Mouse (Mus musculus) hindbrain, postnatal 0 days (tissue): ENCODE data around the gene Rasd2. TPM values are rescaled to one million over a fixed set of nuclear protein-coding genes. Genes with fewer than 3 reads are reported as not detected.

Experiments used
- ATAC-seq: fragments of 200-750 bp; cut with Nextera tagmentation; 2 replicates; pipeline ENCODE4 v1.8.0; 2017; ENCODE audit warnings: mild to moderate bottlenecking, moderate TSS enrichment, moderate library complexity
- DNase-seq: peaks from one replicate; pipeline ENCODE4 v3.0.0-alpha.2; 2015; ENCODE audit warnings: low spot score
- H3K27ac ChIP-seq: fragments of 300-500 bp; sonication (generic); 2 replicates; pipeline ENCODE4 v1.5.1; 2014; ENCODE audit warnings: mild to moderate bottlenecking
- H3K27me3 ChIP-seq: fragments of 300-500 bp; sonication (generic); 2 replicates; pipeline ENCODE4 v1.6.1; 2014; ENCODE audit warnings: low read length, mixed read lengths; ENCODE audit not compliant: insufficient read depth
- H3K36me3 ChIP-seq: fragments of 300-500 bp; sonication (generic); 2 replicates; pipeline ENCODE4 v1.6.1; 2014; ENCODE audit warnings: low read length, mixed read lengths; ENCODE audit not compliant: insufficient read depth
- H3K4me1 ChIP-seq: fragments of 300-500 bp; sonication (generic); 2 replicates; pipeline ENCODE4 v1.6.1; 2014; ENCODE audit warnings: antibody characterized with exemption, low read length, mixed read lengths; ENCODE audit not compliant: insufficient read depth
- H3K4me2 ChIP-seq: fragments of 300-500 bp; sonication (generic); 2 replicates; pipeline ENCODE4 v1.6.1; 2014; ENCODE audit warnings: low read depth, mild to moderate bottlenecking, low read length, moderate library complexity, mixed read lengths
- H3K4me3 ChIP-seq: fragments of 300-500 bp; sonication (generic); 2 replicates; pipeline ENCODE4 v1.5.1; 2014; ENCODE audit warnings: low read length
- H3K9ac ChIP-seq: fragments of 300-500 bp; sonication (generic); replicated peaks from 2 replicates; pipeline ENCODE4 v1.6.1; 2014; ENCODE audit warnings: mild to moderate bottlenecking, low read length, moderate library complexity, mixed read lengths
- H3K9me3 ChIP-seq: fragments of 300-500 bp; sonication (generic); 2 replicates; pipeline ENCODE4 v1.6.1; 2016; ENCODE audit warnings: low read length, mixed read lengths
- CTCF ChIP-seq: IDR thresholded peaks from 2 replicates; pipeline ENCODE4 v1.5.1; 2016; ENCODE audit warnings: antibody characterized with exemption, control low read depth, low read depth
- WGBS: fragments of 180-500 bp; shearing (Covaris S2); extraction: QIAGEN DNeasy Blood & Tissue Kit; methylation state at CpG from one replicate; pipeline ENCODE4 v1.1.7; 2014; 5-methylcytosine and 5-hydroxymethylcytosine counted together
- polyA plus RNA-seq: library from polyadenylated mRNA; unstranded; fragments of >200 nt; fragmentation: Nextera tagmentation; extraction: Ambion mirVana; gene quantifications from 2 replicates; pipeline ENCODE4 v1.2.1, GENCODE M21; 2015
- total RNA-seq: library from RNA; depleted of rRNA; stranded (reverse); fragments of >200 nt; gene quantifications from 2 replicates; pipeline ENCODE4 v1.2.3, GENCODE M21; 2014; rRNA removed

The Rasd2 gene
- total RNA-seq (7.2 and 9.5 TPM in 2 replicates), polyA plus RNA-seq (3.6 TPM in 2 replicates)

DNA sequence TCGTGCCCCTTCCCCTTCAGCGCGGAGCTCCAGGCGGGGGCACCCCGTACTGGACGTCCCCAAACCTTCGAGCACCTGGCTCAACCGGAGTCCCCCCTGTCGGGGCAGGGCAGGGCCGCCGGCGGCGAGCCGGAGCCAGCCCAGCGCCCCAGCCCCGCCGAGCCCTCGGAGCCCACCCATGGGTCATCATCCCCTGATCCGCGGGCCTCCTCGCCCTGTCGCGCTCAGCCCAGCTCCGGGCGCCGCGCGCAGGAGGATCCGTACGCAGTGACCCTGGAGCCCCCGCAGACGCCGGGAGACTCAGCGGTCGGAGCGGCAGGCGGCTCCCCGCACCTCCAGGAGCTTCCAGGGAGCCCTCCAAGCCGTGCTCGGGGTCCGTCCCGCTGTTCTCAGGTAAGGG lies at the start of gene Rasd2:
Rasd2 (plus strand) TSS at position 259 of the 400 bp plus-strand sequence.
- ATAC-seq (no peak), DNase-seq (no peak)
- peak within 1 kb of the TSS; percentile 90 for H3K4me2 ChIP-seq
- peaks cover 13% of the 10 kb centered on the region for H3K4me1 ChIP-seq
- WGBS = under 1% methylated on average over 42 of the region's 42 CpGs
- H3K9ac ChIP-seq = peak within 1 kb of the TSS; percentile 43
- TF ChIP-seq CTCF = no peak
- H3K36me3 ChIP-seq = no peaks in the 10 kb centered on the region
- peaks cover 23% of the 10 kb centered on the region; the same call in 1 of the 2 replicates for H3K27me3 ChIP-seq
- H3K4me3 ChIP-seq = peak within 1 kb of the TSS; percentile 56
- H3K9me3 ChIP-seq = no peaks in the 10 kb centered on the region
- H3K27ac ChIP-seq = no peak within 1 kb of the TSS

DNA sequence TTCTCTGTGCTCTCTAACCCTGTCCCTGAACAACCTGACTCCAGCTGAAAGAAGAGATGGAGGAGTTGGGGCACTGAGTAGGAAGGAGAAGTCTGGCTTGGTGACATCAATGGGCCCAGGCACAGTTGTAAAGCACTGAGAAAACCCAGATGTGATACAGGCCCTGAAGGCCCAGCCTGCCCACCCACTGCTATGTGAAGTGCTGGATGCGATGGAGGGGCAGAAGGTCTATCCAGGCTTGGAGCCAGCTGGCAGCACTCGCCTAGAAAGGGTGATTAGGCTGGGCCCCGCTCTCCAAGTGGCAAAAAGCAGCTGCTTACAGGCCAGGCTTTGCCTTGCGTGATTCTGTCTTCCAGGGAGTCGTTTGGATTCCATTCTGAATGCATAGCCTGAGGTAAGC lies 44.4 kb upstream of the Rasd2 start:
- H3K4me1 ChIP-seq = no peaks in the 10 kb centered on the region
- H3K9me3 ChIP-seq = no peaks in the 10 kb centered on the region
- H3K27ac ChIP-seq = no peak overlapping the region
- DNase-seq = peak; percentile 68
- H3K4me2 ChIP-seq = no peak overlapping the region
- ATAC-seq = peak; percentile 62
- no peaks in the 10 kb centered on the region for H3K27me3 ChIP-seq
- H3K36me3 ChIP-seq = no peaks in the 10 kb centered on the region
- H3K4me3 ChIP-seq = no peak overlapping the region
- H3K9ac ChIP-seq = no peak overlapping the region
- WGBS = 40% methylated on average over 5 of the region's 5 CpGs
- TF ChIP-seq CTCF = no peak

DNA sequence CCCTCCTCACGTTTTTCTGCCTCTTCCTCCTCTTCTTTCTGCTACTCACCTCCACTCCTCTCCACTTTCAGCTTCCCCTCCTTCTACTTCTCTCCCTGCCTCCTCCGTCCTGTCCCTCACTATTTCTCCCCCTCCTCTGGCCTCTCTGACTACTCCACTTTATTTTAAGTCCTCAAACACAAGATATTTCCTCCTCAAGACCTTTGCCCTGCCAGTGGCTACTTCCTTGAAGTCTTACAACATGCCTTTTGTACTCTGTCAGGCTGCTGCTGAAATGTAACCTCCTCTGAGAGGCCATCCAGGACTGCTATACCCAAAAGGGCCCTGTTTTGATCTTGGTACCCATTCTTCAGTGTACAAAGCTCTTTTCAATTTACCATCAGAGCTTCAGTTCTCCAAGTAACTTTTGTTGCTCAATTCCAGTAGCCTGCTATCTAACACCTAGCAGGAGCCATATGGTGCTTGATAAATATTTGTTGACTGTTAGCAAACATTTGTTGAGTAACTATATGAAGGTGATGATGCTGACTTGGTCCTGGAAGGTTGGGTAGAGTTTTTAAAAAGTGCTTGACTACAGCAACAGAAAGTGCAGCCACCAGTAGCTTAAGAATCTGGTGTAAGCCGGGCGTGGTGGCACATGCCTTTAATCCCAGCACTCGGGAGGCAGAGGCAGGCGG lies 41.6 kb upstream of the Rasd2 start:
- H3K36me3 ChIP-seq = no peaks in the 10 kb centered on the region
- H3K4me2 ChIP-seq = no peak overlapping the region
- H3K4me3 ChIP-seq = no peak overlapping the region
- no peak overlapping the region for H3K9ac ChIP-seq
- no peak for ATAC-seq
- no peaks in the 10 kb centered on the region for H3K9me3 ChIP-seq
- no peaks in the 10 kb centered on the region for H3K4me1 ChIP-seq
- no peaks in the 10 kb centered on the region for H3K27me3 ChIP-seq
- no peak for TF ChIP-seq CTCF
- 78% methylated on average over 6 of the region's 6 CpGs for WGBS
- H3K27ac ChIP-seq = no peak overlapping the region
- DNase-seq = no peak

DNA sequence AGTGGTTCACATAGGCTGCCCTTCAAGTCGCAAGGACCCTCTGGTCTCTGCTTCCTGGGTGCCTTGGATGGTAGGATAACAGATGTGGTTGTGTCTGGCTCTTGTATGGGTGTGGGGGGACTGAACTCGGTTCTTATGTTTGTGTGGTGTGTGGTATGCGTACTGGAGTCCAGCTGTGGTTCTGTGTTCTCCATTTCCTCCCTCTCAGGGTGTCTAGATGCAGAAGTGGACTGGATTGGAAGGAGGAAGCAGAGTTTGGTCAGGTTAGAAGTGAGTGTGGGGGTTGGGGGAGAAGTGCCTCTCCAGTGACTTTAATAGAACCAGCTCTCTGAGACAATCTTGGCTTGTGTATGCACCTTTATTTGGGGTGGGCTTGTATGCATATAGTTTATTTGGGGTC lies 20.7 kb upstream of the Rasd2 start:
- no peaks in the 10 kb centered on the region for H3K36me3 ChIP-seq
- H3K9me3 ChIP-seq = no peaks in the 10 kb centered on the region
- WGBS = 80% methylated on average over 3 of the region's 3 CpGs
- no peaks in the 10 kb centered on the region for H3K4me1 ChIP-seq
- ATAC-seq (no peak), DNase-seq (no peak)
- H3K27ac ChIP-seq = no peak overlapping the region
- no peak overlapping the region for H3K9ac ChIP-seq
- no peaks in the 10 kb centered on the region for H3K27me3 ChIP-seq
- no peak overlapping the region for H3K4me3 ChIP-seq
- no peak for TF ChIP-seq CTCF
- no peak overlapping the region for H3K4me2 ChIP-seq

DNA sequence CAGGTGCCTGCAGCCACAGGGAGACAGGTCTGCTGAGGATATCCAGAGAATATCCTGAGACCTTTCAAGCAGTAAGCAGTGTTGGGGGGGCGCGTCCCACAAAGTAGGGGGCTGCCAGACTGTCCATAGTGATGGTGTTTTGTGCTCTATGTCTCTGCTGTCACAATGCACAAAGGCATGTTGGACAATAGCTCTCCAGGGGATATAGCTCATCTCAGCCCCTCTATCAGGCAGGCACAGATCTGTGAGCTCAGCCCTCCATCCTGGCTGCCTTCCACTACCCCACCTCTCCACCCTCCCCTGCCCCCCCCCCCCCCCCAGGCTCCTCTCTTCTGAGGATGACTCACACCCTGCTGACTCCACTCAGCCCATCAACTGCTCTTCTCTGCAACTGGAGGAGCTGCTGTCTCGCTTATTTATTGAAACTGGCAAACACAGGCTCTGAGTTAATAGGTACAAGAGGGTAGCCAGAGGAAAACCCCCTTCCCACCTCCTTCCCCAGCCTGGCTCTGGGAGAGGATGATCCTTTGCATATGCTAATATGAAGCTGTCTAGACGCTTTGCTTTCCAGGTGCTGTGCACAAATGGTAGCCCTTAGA lies 19.2 kb upstream of the Rasd2 start:
- no peaks in the 10 kb centered on the region for H3K9me3 ChIP-seq
- peak; percentile 48 for ATAC-seq
- H3K27me3 ChIP-seq = no peaks in the 10 kb centered on the region
- H3K4me2 ChIP-seq = no peak overlapping the region
- H3K36me3 ChIP-seq = no peaks in the 10 kb centered on the region
- H3K27ac ChIP-seq = no peak overlapping the region
- no peak for TF ChIP-seq CTCF
- no peak for DNase-seq
- 29% methylated on average over 4 of the region's 4 CpGs for WGBS
- H3K4me1 ChIP-seq = peaks cover 8% of the 10 kb centered on the region
- H3K4me3 ChIP-seq = no peak overlapping the region
- H3K9ac ChIP-seq = no peak overlapping the region

DNA sequence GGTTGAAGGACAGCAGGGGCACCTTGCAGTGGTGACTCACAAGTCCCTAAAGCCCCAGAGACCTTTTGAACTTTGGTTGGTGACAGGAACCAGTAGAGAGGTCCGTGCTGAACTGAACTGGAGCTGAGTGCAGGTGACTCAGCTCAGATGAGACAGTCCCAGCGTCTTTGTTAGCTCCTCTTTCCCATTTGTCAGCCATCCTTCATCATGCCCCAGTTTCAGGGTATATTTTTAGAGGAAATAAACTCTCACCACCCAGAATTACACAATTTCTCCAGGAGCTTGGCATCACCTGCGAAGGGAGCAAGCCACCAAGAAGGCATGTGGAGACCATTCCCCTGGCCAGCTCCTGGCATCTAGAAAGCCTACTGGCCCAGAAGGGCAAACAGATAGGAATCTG lies 16.6 kb upstream of the Rasd2 start:
- WGBS = 71% methylated on average over 3 of the region's 3 CpGs
- peaks cover 8% of the 10 kb centered on the region for H3K4me1 ChIP-seq
- no peaks in the 10 kb centered on the region for H3K9me3 ChIP-seq
- no peak for DNase-seq
- H3K4me2 ChIP-seq = no peak overlapping the region
- no peak for TF ChIP-seq CTCF
- no peak overlapping the region for H3K27ac ChIP-seq
- H3K9ac ChIP-seq = no peak overlapping the region
- no peaks in the 10 kb centered on the region for H3K36me3 ChIP-seq
- H3K27me3 ChIP-seq = no peaks in the 10 kb centered on the region
- ATAC-seq = no peak
- no peak overlapping the region for H3K4me3 ChIP-seq

DNA sequence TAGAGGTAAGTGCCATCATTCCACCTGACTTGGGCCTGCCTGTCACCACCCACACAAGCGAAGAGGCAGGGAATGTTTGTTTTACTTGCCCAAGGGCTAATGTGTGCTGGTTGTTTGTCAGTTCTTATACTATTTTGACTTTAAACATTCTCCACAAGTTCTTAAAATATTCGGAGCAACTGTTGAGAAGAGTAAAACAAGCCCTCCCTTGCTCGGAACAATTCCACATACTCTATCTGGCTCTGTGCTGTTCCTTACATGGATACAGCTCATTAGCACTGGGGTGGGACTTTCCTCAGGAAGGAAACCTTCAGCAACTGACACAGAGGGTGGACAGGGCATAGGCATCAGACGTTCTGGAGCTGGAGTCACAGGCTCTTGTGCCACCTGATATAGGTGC lies 15.9 kb upstream of the Rasd2 start:
- Histone ChIP-seq H3K4me2 (no peak overlapping the region), H3K27me3 (no peaks in the 10 kb centered on the region), H3K36me3 (no peaks in the 10 kb centered on the region), H3K4me3 (no peak overlapping the region), H3K4me1 (peaks cover 8% of the 10 kb centered on the region), H3K9me3 (no peaks in the 10 kb centered on the region), H3K9ac (no peak overlapping the region), H3K27ac (no peak overlapping the region)
- DNase-seq (no peak), ATAC-seq (no peak)
- TF ChIP-seq CTCF = no peak
- 77% methylated on average over 4 of the region's 4 CpGs for WGBS
